Mouse (Mus musculus) heart, postnatal 25 days (tissue): ENCODE data around the gene Neurl3. TPM values are rescaled to one million over a fixed set of nuclear protein-coding genes. Genes with fewer than 3 reads are reported as not detected.

Experiments
- DNase-seq: peaks from one replicate; pipeline ENCODE4 v3.0.0; 2022; ENCODE audit warnings: low spot score
- intact Hi-C: fragments of 180-260 bp; cut with DNase I; formaldehyde crosslinking; loops from one replicate; pipeline ENCODE4 v1.15.1; 2025
- total RNA-seq, 2 experiments: library from RNA; stranded (reverse); gene quantifications; 2 replicates each; pipeline ENCODE4 v1.2.3; 2021

Neurl3 gene
- total RNA-seq, 2 experiments from 2014 or later = 3.1 to 3.4 TPM

GRCm38 (mm10) chr1:36261708-36262504 is 12.6 kb downstream of the Neurl3 start:
- DNase-seq = no peak
- intact Hi-C loops = no loop called here

GRCm38 (mm10) chr1:36260418-36260817 is 14.1 kb downstream of the Neurl3 start:
- DNase-seq = no peak
- intact Hi-C loops = no loop called here

- intact Hi-C loops = no loop called here
- DNase-seq = no peak
Measured at GRCm38 (mm10) chr1:36259281-36259680, 15.2 kb downstream of the Neurl3 start.

- intact Hi-C loops = no loop called here
- no peak for DNase-seq
Measured at GRCm38 (mm10) chr1:36258631-36259030, 15.8 kb downstream of the Neurl3 start.

GRCm38 (mm10) chr1:36257276-36257675 is 17.2 kb downstream of the Neurl3 start:
- no peak for DNase-seq
- intact Hi-C loops = no loop called here

GRCm38 (mm10) chr1:36255871-36256640 is 18.4 kb downstream of the Neurl3 start:
- no peak for DNase-seq
- intact Hi-C loops = loop anchor here (1.0 kb wide), 1 partner anchor 21 kb away; no protein-coding TSS in a partner anchor

GRCm38 (mm10) chr1:36254635-36255360 is 19.7 kb downstream of the Neurl3 start:
- intact Hi-C loops = loop anchor here (1.0 to 5.0 kb wide), 3 partner anchors 23 to 187 kb away; partner anchors contain the start of gene Hs6st1

GRCm38 (mm10) chr1:36252791-36253190 is 21.7 kb downstream of the Neurl3 start:
- DNase-seq = no peak
- intact Hi-C loops = loop anchor here (5.0 kb wide), 2 partner anchors 105 to 185 kb away; partner anchors contain the start of gene Hs6st1

More at GRCm38 (mm10) chr1:36254635-36255360, 19.7 kb downstream of the Neurl3 start:
- DNase-seq = peak; percentile 28

- intact Hi-C loops = loop anchor here (5.0 kb wide), 2 partner anchors 104 to 184 kb away; partner anchors contain the start of gene Hs6st1
- DNase-seq = no peak
Measured at GRCm38 (mm10) chr1:36251426-36251825, 23.1 kb downstream of the Neurl3 start.

- intact Hi-C loops = no loop called here
- no peak for DNase-seq
Measured at GRCm38 (mm10) chr1:36246688-36247087, 27.8 kb downstream of the Neurl3 start.

GRCm38 (mm10) chr1:36244828-36245215 is 29.7 kb downstream of the Neurl3 start:
- intact Hi-C loops = no loop called here
- DNase-seq = no peak

GRCm38 (mm10) chr1:36244058-36244827 is 30.2 kb downstream of the Neurl3 start, which contains the start of gene Uggt1:
Gene Uggt1, minus strand, starts transcription at chr1:36244720.
- intact Hi-C loops = no loop called here
- DNase-seq = peak; percentile 88

- DNase-seq = no peak
- intact Hi-C loops = no loop called here
Measured at GRCm38 (mm10) chr1:36243447-36244057, 30.9 kb downstream of the Neurl3 start.

GRCm38 (mm10) chr1:36241903-36242429 is 32.5 kb downstream of the Neurl3 start:
- intact Hi-C loops = no loop called here
- DNase-seq = no peak

GRCm38 (mm10) chr1:36240176-36240575 is 34.3 kb downstream of the Neurl3 start:
- DNase-seq = no peak
- intact Hi-C loops = no loop called here

GRCm38 (mm10) chr1:36239396-36239795 is 35.1 kb downstream of the Neurl3 start:
- intact Hi-C loops = no loop called here
- no peak for DNase-seq

- intact Hi-C loops = no loop called here
- DNase-seq = no peak
Measured at GRCm38 (mm10) chr1:36235855-36236254, 38.6 kb downstream of the Neurl3 start.

- intact Hi-C loops = no loop called here
- no peak for DNase-seq
Measured at GRCm38 (mm10) chr1:36235057-36235639, 39.3 kb downstream of the Neurl3 start.
